Mouse (Mus musculus) MEL (cell line): ENCODE results near the gene Tbc1d9.

Experiments
- CTCF ChIP-seq, 3 experiments: IDR thresholded peaks in 2 of 3; conservative IDR thresholded peaks in 1 of 3; 2 replicates each; pipeline ENCODE4 v1.5.1; 2011 to 2012; ENCODE audit warnings: low read length in 3 of 3, low read depth in 2 of 3, mild to moderate bottlenecking in 2 of 3, improper control_type of control experiment in 1 of 3, inconsistent platforms in 1 of 3, mixed read lengths in 1 of 3, moderate library complexity in 1 of 3; ENCODE audit not compliant: control insufficient read depth in 1 of 3, insufficient read depth in 1 of 3, poor library complexity in 1 of 3, severe bottlenecking in 1 of 3
- E2F4 ChIP-seq: IDR thresholded peaks from 2 replicates; pipeline ENCODE4 v1.6.1; 2011; ENCODE audit warnings: low read depth, low read length, improper control_type of control experiment, borderline replicate concordance
- EP300 ChIP-seq, 2 experiments: IDR thresholded peaks; 2 replicates each; pipeline ENCODE4 v1.6.1; 2011; ENCODE audit warnings: improper control_type of control experiment in 2 of 2, low read length in 2 of 2, low read depth in 1 of 2, mild to moderate bottlenecking in 1 of 2
- ETS1 ChIP-seq: IDR thresholded peaks from 2 replicates; pipeline ENCODE4 v1.6.1; 2012; ENCODE audit warnings: low read depth, mild to moderate bottlenecking, inconsistent platforms, low read length, improper control_type of control experiment, moderate library complexity
- POLR2A ChIP-seq, 2 experiments: IDR thresholded peaks; 2 replicates each; pipeline ENCODE4 v1.6.1; 2011 to 2012; ENCODE audit warnings: low read length in 2 of 2, mild to moderate bottlenecking in 2 of 2, control low read depth in 1 of 2, improper control_type of control experiment in 1 of 2, low read depth in 1 of 2, moderate library complexity in 1 of 2; ENCODE audit not compliant: control insufficient read depth in 1 of 2, insufficient read depth in 1 of 2, poor library complexity in 1 of 2
- POLR2AphosphoS2 ChIP-seq: IDR thresholded peaks from 2 replicates; pipeline ENCODE4 v1.6.1; 2011; ENCODE audit warnings: low read length, improper control_type of control experiment
- RAD21 ChIP-seq: IDR thresholded peaks from 2 replicates; pipeline ENCODE4 v1.6.1; 2011; ENCODE audit warnings: mild to moderate bottlenecking, low read depth, low read length, improper control_type of control experiment
- USF1 ChIP-seq: IDR thresholded peaks from 2 replicates; pipeline ENCODE4 v1.6.1; 2014; ENCODE audit warnings: low read depth, mild to moderate bottlenecking, inconsistent platforms, low read length, improper control_type of control experiment, moderate library complexity

DNA sequence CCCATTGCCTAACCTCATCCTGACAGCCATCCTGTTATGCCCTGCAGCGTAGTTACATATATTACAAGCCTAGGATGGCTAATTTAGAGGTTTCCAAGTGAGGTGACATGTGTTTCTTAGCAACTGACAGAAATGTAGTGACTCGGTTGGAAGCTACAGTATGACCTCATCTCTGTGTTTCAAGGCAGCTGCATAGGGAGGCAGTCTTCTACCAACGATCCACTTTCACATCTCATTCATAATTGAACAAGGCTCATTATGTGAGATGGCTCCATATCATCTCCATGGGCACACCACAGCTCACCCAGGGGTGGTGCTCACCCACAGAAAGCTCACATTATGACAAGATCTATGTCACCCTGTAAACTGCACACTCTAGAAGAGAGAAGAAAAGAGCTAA is 55.6 kb downstream of the Tbc1d9 start:
- TF ChIP-seq POLR2A (IDR thresholded peaks at IDR 0.05; ENCODE audit: control insufficient read depth in 1 of 2, insufficient read depth in 1 of 2, low read depth in 1 of 2, low read length in 2 of 2, poor library complexity in 1 of 2): no peak
- TF ChIP-seq RAD21: no peak
- no peak for TF ChIP-seq E2F4
- no peak for TF ChIP-seq USF1
- TF ChIP-seq ETS1: no peak
- TF ChIP-seq POLR2AphosphoS2: no peak
- TF ChIP-seq CTCF (IDR thresholded peaks at IDR 0.05 in 2 of 3, conservative IDR thresholded peaks at IDR 0.05 in 1 of 3; ENCODE audit: control insufficient read depth in 1 of 3, insufficient read depth in 1 of 3, low read depth in 2 of 3, low read length in 3 of 3, poor library complexity in 1 of 3, severe bottlenecking in 1 of 3): no peak
- TF ChIP-seq EP300 (IDR thresholded peaks at IDR 0.05; ENCODE audit: low read depth in 1 of 2, low read length in 2 of 2): no peak
